Mouse (Mus musculus) limb, embryonic 10.5 days (tissue): Measurements from ENCODE around the gene Fbxo39. TPM values are rescaled to one million over a fixed set of nuclear protein-coding genes. Genes with fewer than 3 reads are reported as not detected.

Experiments used
- DNase-seq: peaks from one replicate; pipeline ENCODE4 v3.0.0-alpha.2; 2017; ENCODE audit warnings: low spot score
- H3K27ac ChIP-seq: fragments of 300-500 bp; sonication (generic); 2 replicates; pipeline ENCODE4 v1.5.1; 2016; ENCODE audit warnings: mild to moderate bottlenecking
- H3K27me3 ChIP-seq: fragments of 300-500 bp; sonication (generic); 2 replicates; pipeline ENCODE4 v1.6.1; 2016; ENCODE audit warnings: low read depth, mild to moderate bottlenecking; ENCODE audit not compliant: poor library complexity, severe bottlenecking
- H3K36me3 ChIP-seq: fragments of 300-500 bp; sonication (generic); 2 replicates; pipeline ENCODE4 v1.6.1; 2016; ENCODE audit warnings: mild to moderate bottlenecking, moderate library complexity
- H3K4me1 ChIP-seq: fragments of 300-500 bp; sonication (generic); 2 replicates; pipeline ENCODE4 v1.6.1; 2016
- H3K4me3 ChIP-seq: fragments of 300-500 bp; sonication (generic); 2 replicates; pipeline ENCODE4 v1.5.1; 2016; ENCODE audit warnings: mild to moderate bottlenecking, moderate library complexity
- H3K9me3 ChIP-seq: fragments of 300-500 bp; sonication (generic); replicated peaks from 2 replicates; pipeline ENCODE4 v1.6.1; 2016; ENCODE audit warnings: mild to moderate bottlenecking
- WGBS: fragments of 180-500 bp; shearing (Covaris S2); methylation state at CpG from one replicate; pipeline ENCODE4 v1.1.7; 2016; 5-methylcytosine and 5-hydroxymethylcytosine counted together
- polyA plus RNA-seq: library from polyadenylated mRNA; unstranded; fragments of >200 nt; fragmentation: Nextera tagmentation; extraction: Ambion mirVana; gene quantifications from 2 replicates; pipeline ENCODE4 v1.2.1, GENCODE M21; 2016

The Fbxo39 gene
- polyA plus RNA-seq, 1 experiment from 2014 or later: not detected

DNA sequence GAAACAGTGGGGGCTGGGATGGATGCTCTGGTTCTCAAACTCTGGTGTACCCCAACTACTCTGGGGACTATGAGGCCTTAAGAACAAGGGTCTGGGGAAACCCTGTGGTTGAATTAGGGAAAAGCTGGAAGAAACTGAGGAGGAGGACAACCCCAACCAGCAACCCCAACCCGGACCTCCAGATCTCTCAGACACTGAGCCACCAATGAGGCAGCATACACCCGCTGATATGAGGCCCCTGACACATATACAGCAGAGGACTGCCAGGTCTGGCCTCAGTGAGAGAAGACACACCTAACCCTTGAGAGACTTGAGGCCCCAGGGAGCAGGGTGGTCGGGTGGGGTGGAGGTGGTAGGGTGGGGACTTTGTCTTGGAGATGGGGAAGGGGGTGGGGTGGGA, 27.6 kb upstream of the Fbxo39 start:
- WGBS: 77% methylated on average over 3 of the region's 3 CpGs
- DNase-seq: no peak
- Histone ChIP-seq H3K4me3 (no peak overlapping the region), H3K36me3 (no peaks in the 10 kb centered on the region), H3K9me3 (no peaks in the 10 kb centered on the region), H3K27ac (no peak overlapping the region), H3K4me1 (no peaks in the 10 kb centered on the region), H3K27me3 (no peaks in the 10 kb centered on the region)

GRCm38 (mm10) chr11:72287126-72287525, 27.1 kb upstream of the Fbxo39 start:
- 88% methylated on average over 2 of the region's 2 CpGs for WGBS
- H3K4me3 ChIP-seq: no peak overlapping the region
- H3K27me3 ChIP-seq: no peaks in the 10 kb centered on the region
- H3K36me3 ChIP-seq: no peaks in the 10 kb centered on the region
- H3K4me1 ChIP-seq: no peaks in the 10 kb centered on the region
- DNase-seq: no peak
- H3K27ac ChIP-seq: no peak overlapping the region
- no peaks in the 10 kb centered on the region for H3K9me3 ChIP-seq

DNA sequence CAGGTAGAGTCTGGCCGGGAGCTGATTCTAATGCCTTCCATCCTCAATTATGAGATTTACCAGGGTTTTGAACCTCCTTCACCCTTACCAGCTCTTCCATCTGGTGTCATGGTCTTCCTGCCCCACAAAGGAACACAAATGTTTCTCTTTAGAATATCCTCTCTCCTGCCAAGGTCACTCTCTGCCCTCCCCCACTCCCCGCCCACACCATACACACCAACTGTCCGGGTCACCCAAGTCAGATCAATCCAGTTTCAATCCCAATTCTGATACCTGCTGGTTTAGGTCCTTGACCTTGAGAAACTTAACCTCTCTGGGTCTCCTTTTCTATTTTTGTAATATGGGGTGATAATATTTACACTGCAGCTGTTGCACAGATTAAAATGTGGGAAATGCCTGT, 26.7 kb upstream of the Fbxo39 start:
- Histone ChIP-seq H3K9me3 (no peaks in the 10 kb centered on the region), H3K36me3 (no peaks in the 10 kb centered on the region), H3K4me3 (no peak overlapping the region), H3K27ac (no peak overlapping the region), H3K4me1 (no peaks in the 10 kb centered on the region), H3K27me3 (no peaks in the 10 kb centered on the region)
- DNase-seq: no peak
- WGBS: 91% methylated on average over 3 of the region's 3 CpGs

GRCm38 (mm10) chr11:72293116-72293515, 21.1 kb upstream of the Fbxo39 start:
- H3K4me1 ChIP-seq: no peaks in the 10 kb centered on the region
- H3K9me3 ChIP-seq: no peaks in the 10 kb centered on the region
- H3K27me3 ChIP-seq: no peaks in the 10 kb centered on the region
- H3K4me3 ChIP-seq: no peak overlapping the region
- no peak overlapping the region for H3K27ac ChIP-seq
- no peaks in the 10 kb centered on the region for H3K36me3 ChIP-seq
- no peak for DNase-seq
- WGBS: 92% methylated on average over 2 of the region's 2 CpGs

GRCm38 (mm10) chr11:72301334-72301733, 12.9 kb upstream of the Fbxo39 start, which contains the start of gene Xaf1:
Gene Xaf1, plus strand, starts transcription at chr11:72301629.
- Histone ChIP-seq H3K27ac (no peak within 1 kb of the TSS), H3K36me3 (no peaks in the 10 kb centered on the region), H3K4me3 (no peak within 1 kb of the TSS), H3K27me3 (no peaks in the 10 kb centered on the region), H3K9me3 (no peaks in the 10 kb centered on the region), H3K4me1 (peaks cover 4% of the 10 kb centered on the region; the same call in 1 of the 2 replicates)
- no peak for DNase-seq
- WGBS: 45% methylated on average over 6 of the region's 6 CpGs

- no peak for DNase-seq
- Histone ChIP-seq H3K27me3 (no peaks in the 10 kb centered on the region), H3K36me3 (no peaks in the 10 kb centered on the region), H3K4me3 (no peak overlapping the region), H3K27ac (no peak overlapping the region), H3K4me1 (peaks cover 4% of the 10 kb centered on the region; the same call in 1 of the 2 replicates), H3K9me3 (no peaks in the 10 kb centered on the region)
- 88% methylated on average over 7 of the region's 7 CpGs for WGBS
These were observed 12.0 kb upstream of the Fbxo39 start for GRCm38 (mm10) chr11:72302230-72302629.

DNA sequence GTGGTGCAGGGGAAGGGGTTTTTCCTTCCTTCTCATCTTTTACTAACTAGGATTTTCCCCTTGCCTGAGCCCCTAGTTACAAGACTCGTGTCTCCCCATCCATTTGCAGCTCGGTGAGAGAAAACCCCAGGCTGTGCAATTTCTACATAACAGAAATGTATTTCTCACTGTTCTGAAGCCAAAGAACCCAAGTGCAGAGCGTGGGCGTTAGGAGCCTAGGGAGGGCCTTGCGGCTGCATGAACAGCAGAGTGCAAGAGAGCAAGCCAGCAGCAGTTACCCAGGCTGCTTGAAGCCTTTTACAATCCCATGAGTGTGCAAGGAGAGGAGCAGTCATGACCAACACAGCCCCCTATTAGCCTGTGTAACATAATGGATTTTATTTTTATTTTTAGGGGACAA, 6.8 kb upstream of the Fbxo39 start:
- WGBS: 86% methylated on average over 5 of the region's 5 CpGs
- no peaks in the 10 kb centered on the region for H3K9me3 ChIP-seq
- H3K4me3 ChIP-seq: no peak overlapping the region
- H3K4me1 ChIP-seq: no peaks in the 10 kb centered on the region
- H3K27ac ChIP-seq: no peak overlapping the region
- peaks cover 2% of the 10 kb centered on the region for H3K27me3 ChIP-seq
- no peak for DNase-seq
- H3K36me3 ChIP-seq: no peaks in the 10 kb centered on the region

GRCm38 (mm10) chr11:72308982-72309381, 5.3 kb upstream of the Fbxo39 start:
- H3K27ac ChIP-seq: no peak overlapping the region
- H3K9me3 ChIP-seq: no peaks in the 10 kb centered on the region
- H3K27me3 ChIP-seq: peaks cover 17% of the 10 kb centered on the region
- WGBS: 37% methylated on average over 2 of the region's 2 CpGs
- no peaks in the 10 kb centered on the region for H3K4me1 ChIP-seq
- no peak overlapping the region for H3K4me3 ChIP-seq
- no peaks in the 10 kb centered on the region for H3K36me3 ChIP-seq
- no peak for DNase-seq

DNA sequence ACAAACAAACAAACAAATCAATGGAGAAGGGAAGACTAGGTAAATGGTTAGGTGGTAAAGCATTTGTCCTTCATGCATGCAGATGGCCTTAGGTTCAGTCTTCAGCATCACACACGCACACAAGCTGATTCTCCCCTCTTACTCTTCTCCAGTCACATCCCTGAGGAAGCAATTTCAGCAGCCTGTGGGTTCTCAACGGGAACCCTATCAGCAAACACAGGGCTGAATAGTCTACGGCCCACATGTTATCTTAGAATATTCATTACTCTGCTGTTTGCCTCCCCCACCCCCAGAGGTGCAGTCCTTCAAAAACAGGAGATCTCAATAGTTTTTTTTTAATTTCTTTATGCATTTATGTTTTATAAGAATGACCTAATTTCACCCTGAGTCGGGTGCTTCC, 3.8 kb upstream of the Fbxo39 start:
- no peak for DNase-seq
- WGBS: 85% methylated on average over 4 of the region's 4 CpGs
- Histone ChIP-seq H3K27me3 (peaks cover 32% of the 10 kb centered on the region), H3K9me3 (no peaks in the 10 kb centered on the region), H3K27ac (no peak overlapping the region), H3K36me3 (no peaks in the 10 kb centered on the region), H3K4me1 (peaks cover 4% of the 10 kb centered on the region), H3K4me3 (no peak overlapping the region)

- WGBS: 86% methylated on average over 10 of the region's 10 CpGs
- peaks cover 39% of the 10 kb centered on the region for H3K27me3 ChIP-seq
- H3K27ac ChIP-seq: no peak overlapping the region
- DNase-seq: no peak
- H3K9me3 ChIP-seq: no peaks in the 10 kb centered on the region
- no peaks in the 10 kb centered on the region for H3K36me3 ChIP-seq
- no peak overlapping the region for H3K4me3 ChIP-seq
- H3K4me1 ChIP-seq: peaks cover 4% of the 10 kb centered on the region
These were observed 2.8 kb upstream of the Fbxo39 start for GRCm38 (mm10) chr11:72311355-72312001.

- H3K27me3 ChIP-seq: peaks cover 32% of the 10 kb centered on the region
- peaks cover 4% of the 10 kb centered on the region for H3K4me1 ChIP-seq
- 86% methylated on average over 5 of the region's 5 CpGs for WGBS
- no peaks in the 10 kb centered on the region for H3K36me3 ChIP-seq
- H3K4me3 ChIP-seq: no peak overlapping the region
- no peaks in the 10 kb centered on the region for H3K9me3 ChIP-seq
- no peak overlapping the region for H3K27ac ChIP-seq
- DNase-seq: no peak
These were observed 3.8 kb downstream of the Fbxo39 start for GRCm38 (mm10) chr11:72318026-72318425.

- WGBS: 70% methylated on average over 3 of the region's 3 CpGs
- Histone ChIP-seq H3K27ac (no peak overlapping the region), H3K9me3 (no peaks in the 10 kb centered on the region), H3K4me3 (no peak overlapping the region), H3K4me1 (no peaks in the 10 kb centered on the region), H3K36me3 (no peaks in the 10 kb centered on the region), H3K27me3 (no peaks in the 10 kb centered on the region)
- no peak for DNase-seq
These were observed 10.2 kb downstream of the Fbxo39 start for GRCm38 (mm10) chr11:72324431-72324830.

- Histone ChIP-seq H3K36me3 (no peaks in the 10 kb centered on the region), H3K9me3 (no peaks in the 10 kb centered on the region), H3K4me3 (no peak overlapping the region), H3K4me1 (no peaks in the 10 kb centered on the region), H3K27ac (no peak overlapping the region), H3K27me3 (no peaks in the 10 kb centered on the region)
- 84% methylated on average over 4 of the region's 4 CpGs for WGBS
- no peak for DNase-seq
These were observed 11.5 kb downstream of the Fbxo39 start for GRCm38 (mm10) chr11:72325701-72326100.
